Mouse (Mus musculus) G1E (cell line): ENCODE measurements around the gene Tbl1x.

ENCODE experiments used
- CTCF ChIP-seq: IDR thresholded peaks from 2 replicates; pipeline ENCODE4 v1.5.1; 2012; ENCODE audit warnings: low read depth, low read length, inconsistent platforms, mixed read lengths
- GATA1 ChIP-seq: IDR thresholded peaks from 2 replicates; pipeline ENCODE4 v1.6.1; 2012; ENCODE audit warnings: borderline replicate concordance, low read length, inconsistent platforms, mixed read lengths

DNA sequence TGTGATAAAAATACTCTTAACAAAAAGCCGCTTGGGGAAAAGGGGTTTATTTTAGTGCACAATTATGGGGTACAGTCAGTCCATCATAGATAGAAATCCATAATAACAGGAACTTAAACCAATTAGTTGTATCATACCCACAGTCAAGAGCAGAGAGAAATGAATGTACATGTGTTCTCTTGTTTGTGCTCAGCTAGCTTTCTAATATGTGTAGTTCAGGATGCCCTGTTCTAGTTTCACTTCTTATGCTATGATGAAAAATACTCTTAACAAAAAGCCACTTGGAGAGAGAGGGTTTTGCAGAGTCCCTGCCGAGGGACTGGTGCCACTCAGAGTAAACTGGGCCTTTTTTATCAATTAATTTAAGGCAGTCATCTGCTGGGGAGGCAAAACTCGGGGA is 101.1 kb downstream of the Tbl1x start:
- TF ChIP-seq CTCF (no peak), GATA1 (no peak)
